Mouse (Mus musculus): ENCODE measurements around the gene Gm7978. TPM values are rescaled to one million over a fixed set of nuclear protein-coding genes. Genes with fewer than 3 reads are reported as not detected.
"Not testable (repeated sequence)": the region's sequence is repeated elsewhere in the genome, so short reads cannot be mapped to it uniquely, and the experiment has no call there.

The Gm7978 gene
- polyA plus RNA-seq (2014; fragmentation: Nextera tagmentation; extraction: Ambion mirVana) = not detected in 2 replicates

GRCm38 (mm10) chr5:95736073-95736472 is at the start of gene Gm7978:
Gene Gm7978 (minus strand): TSS chr5:95736173.
- H3K9ac ChIP-seq (ENCODE audit: low read length); H3K36me3 ChIP-seq (ENCODE audit: control insufficient read depth, insufficient read depth, low read length); H3K4me2 ChIP-seq; H3K4me1 ChIP-seq (ENCODE audit: control insufficient read depth, insufficient read depth, low read length); H3K27ac ChIP-seq (ENCODE audit: low read depth, low read length); H3K4me3 ChIP-seq (ENCODE audit: low read depth, low read length); H3K27me3 ChIP-seq (ENCODE audit: control insufficient read depth, insufficient read depth, low read length); DNase-seq (ENCODE audit: low spot score, missing footprints); H3K9me3 ChIP-seq (ENCODE audit: control insufficient read depth, low read length); ATAC-seq (ENCODE audit: low FRiP score): not testable (repeated sequence)
- no CpG with 5 or more reads among the region's 1 CpGs for WGBS

GRCm38 (mm10) chr5:95775690-95776089 is 39.7 kb upstream of the Gm7978 start, which contains the start of gene E330014E10Rik:
Gene E330014E10Rik (plus strand): TSS chr5:95775990.
- H3K36me3 ChIP-seq (ENCODE audit: control insufficient read depth, insufficient read depth, low read length); H3K4me3 ChIP-seq (ENCODE audit: low read depth, low read length); H3K9me3 ChIP-seq (ENCODE audit: control insufficient read depth, low read length); H3K4me1 ChIP-seq (ENCODE audit: control insufficient read depth, insufficient read depth, low read length); H3K27ac ChIP-seq (ENCODE audit: low read depth, low read length); H3K9ac ChIP-seq (ENCODE audit: low read length); H3K4me2 ChIP-seq; DNase-seq (ENCODE audit: low spot score, missing footprints); H3K27me3 ChIP-seq (ENCODE audit: control insufficient read depth, insufficient read depth, low read length); ATAC-seq (ENCODE audit: low FRiP score): not testable (repeated sequence)
- no CpG with 5 or more reads among the region's 2 CpGs for WGBS

GRCm38 (mm10) chr5:95741714-95742113 is 5.7 kb upstream of the Gm7978 start, which contains the start of gene Gm7982:
Gene Gm7982 (plus strand): TSS chr5:95742014.
- not testable (repeated sequence) for H3K4me2 ChIP-seq; H3K27me3 ChIP-seq (ENCODE audit: control insufficient read depth, insufficient read depth, low read length); H3K36me3 ChIP-seq (ENCODE audit: control insufficient read depth, insufficient read depth, low read length); H3K9me3 ChIP-seq (ENCODE audit: control insufficient read depth, low read length); H3K4me1 ChIP-seq (ENCODE audit: control insufficient read depth, insufficient read depth, low read length); H3K9ac ChIP-seq (ENCODE audit: low read length); DNase-seq (ENCODE audit: low spot score, missing footprints); H3K27ac ChIP-seq (ENCODE audit: low read depth, low read length); ATAC-seq (ENCODE audit: low FRiP score); H3K4me3 ChIP-seq (ENCODE audit: low read depth, low read length)
- WGBS = no CpG with 5 or more reads among the region's 3 CpGs

Other genes starting within 250 kb of the Gm7978 start
- not detected in 2 replicates for gene Gm3286, start 225.4 kb downstream of the Gm7978 start, polyA plus RNA-seq (2014; fragmentation: Nextera tagmentation; extraction: Ambion mirVana)
- gene Gm7971, start 141.3 kb downstream of the Gm7978 start, polyA plus RNA-seq (2014; fragmentation: Nextera tagmentation; extraction: Ambion mirVana) = not detected in 2 replicates
- not detected in 2 replicates for gene Gm7982, start 5.8 kb upstream of the Gm7978 start, polyA plus RNA-seq (2014; fragmentation: Nextera tagmentation; extraction: Ambion mirVana)
- gene E330014E10Rik, start 39.8 kb upstream of the Gm7978 start, polyA plus RNA-seq (2014; fragmentation: Nextera tagmentation; extraction: Ambion mirVana) = not detected in 2 replicates
- not detected in 2 replicates for gene Cxcl13, start 220.8 kb upstream of the Gm7978 start, polyA plus RNA-seq (2014; fragmentation: Nextera tagmentation; extraction: Ambion mirVana)